Mouse (Mus musculus) stomach, postnatal 0 days (tissue): ENCODE measurements at regions not wholly inside any gene's neighbourhood (a gene's known extent, or its start where the extent isn't known, plus 50 kb on each side); places are given as distances from the start of the nearest gene placed in this dataset.
A peak's percentile ranks its signal among the peaks of the same experiment; 100 is the strongest.

Source experiments
- ATAC-seq: fragments of 200-750 bp; cut with Nextera tagmentation; 2 replicates; pipeline ENCODE4 v1.8.0; 2017; ENCODE audit not compliant: low FRiP score, low TSS enrichment
- DNase-seq: peaks from one replicate; pipeline ENCODE4 v3.0.0-alpha.2; 2016; ENCODE audit warnings: low spot score
- H3K27ac ChIP-seq: fragments of 300-500 bp; sonication (generic); replicated peaks from 2 replicates; pipeline ENCODE4 v1.5.1; 2014; ENCODE audit warnings: mild to moderate bottlenecking, control low read depth
- H3K27me3 ChIP-seq: fragments of 300-500 bp; sonication (generic); 2 replicates; pipeline ENCODE4 v1.6.1; 2014; ENCODE audit warnings: low read length; ENCODE audit not compliant: control insufficient read depth, insufficient read depth
- H3K36me3 ChIP-seq: fragments of 300-500 bp; sonication (generic); 2 replicates; pipeline ENCODE4 v1.6.1; 2014; ENCODE audit warnings: low read length, mixed read lengths; ENCODE audit not compliant: control insufficient read depth, insufficient read depth
- H3K4me1 ChIP-seq: fragments of 300-500 bp; sonication (generic); replicated peaks from 2 replicates; pipeline ENCODE4 v1.6.1; 2014; ENCODE audit warnings: antibody characterized with exemption; ENCODE audit not compliant: control insufficient read depth, insufficient read depth
- H3K4me2 ChIP-seq: fragments of 300-500 bp; sonication (generic); replicated peaks from 2 replicates; pipeline ENCODE4 v1.6.1; 2014; ENCODE audit warnings: low read depth, mild to moderate bottlenecking, control low read depth, moderate library complexity
- H3K4me3 ChIP-seq: fragments of 300-500 bp; sonication (generic); 2 replicates; pipeline ENCODE4 v1.5.1; 2014; ENCODE audit warnings: low read depth, low read length, control low read depth
- H3K9ac ChIP-seq: fragments of 300-500 bp; sonication (generic); 2 replicates; pipeline ENCODE4 v1.6.1; 2014; ENCODE audit warnings: mild to moderate bottlenecking, low read length, control low read depth, mixed read lengths
- H3K9me3 ChIP-seq: fragments of 300-500 bp; sonication (generic); 2 replicates; pipeline ENCODE4 v1.6.1; 2016; ENCODE audit warnings: low read length; ENCODE audit not compliant: control insufficient read depth
- CTCF ChIP-seq: IDR thresholded peaks from 2 replicates; pipeline ENCODE4 v1.5.1; 2016; ENCODE audit warnings: antibody characterized with exemption, low read depth, mild to moderate bottlenecking, moderate library complexity
- EP300 ChIP-seq: optimal IDR thresholded peaks from 2 replicates; pipeline ENCODE3; 2016; ENCODE audit warnings: antibody characterized with exemption
- WGBS: fragments of 180-500 bp; shearing (Covaris S2); extraction: QIAGEN DNeasy Blood & Tissue Kit; methylation state at CpG from one replicate; pipeline ENCODE4 v1.1.7; 2014; 5-methylcytosine and 5-hydroxymethylcytosine counted together

- 43% methylated on average over 4 of the region's 4 CpGs for WGBS
- ATAC-seq = no peak
- H3K4me1 ChIP-seq = no peaks in the 10 kb centered on the region
- no peak overlapping the region for H3K4me3 ChIP-seq
- H3K27me3 ChIP-seq = no peaks in the 10 kb centered on the region
- no peaks in the 10 kb centered on the region for H3K36me3 ChIP-seq
- no peak overlapping the region for H3K27ac ChIP-seq
- no peak for DNase-seq
- no peak overlapping the region for H3K4me2 ChIP-seq
- H3K9ac ChIP-seq = no peak overlapping the region
- TF ChIP-seq EP300 (no peak), CTCF (no peak)
- H3K9me3 ChIP-seq = no peaks in the 10 kb centered on the region
Measured at GRCm38 (mm10) chr9:43899239-43899638, 143.9 kb upstream of the Thy1 start.

GRCm38 (mm10) chr9:43908325-43908724 lies 134.9 kb upstream of the Thy1 start:
- TF ChIP-seq EP300 (no peak), CTCF (no peak)
- Histone ChIP-seq H3K9ac (no peak overlapping the region), H3K4me1 (no peaks in the 10 kb centered on the region), H3K27me3 (no peaks in the 10 kb centered on the region), H3K9me3 (no peaks in the 10 kb centered on the region), H3K4me3 (no peak overlapping the region), H3K36me3 (no peaks in the 10 kb centered on the region), H3K4me2 (no peak overlapping the region), H3K27ac (no peak overlapping the region)
- ATAC-seq (no peak), DNase-seq (no peak)
- 83% methylated on average over 4 of the region's 4 CpGs for WGBS

- Histone ChIP-seq H3K9ac (no peak overlapping the region), H3K27ac (no peak overlapping the region), H3K4me3 (no peak overlapping the region), H3K9me3 (no peaks in the 10 kb centered on the region), H3K4me1 (no peaks in the 10 kb centered on the region), H3K4me2 (no peak overlapping the region), H3K27me3 (no peaks in the 10 kb centered on the region), H3K36me3 (no peaks in the 10 kb centered on the region)
- ATAC-seq = no peak
- TF ChIP-seq EP300 (no peak), CTCF (no peak)
- 49% methylated on average over 5 of the region's 5 CpGs for WGBS
- DNase-seq = peak; percentile 20
Measured at GRCm38 (mm10) chr9:43915015-43915414, 128.2 kb upstream of the Thy1 start.

GRCm38 (mm10) chr9:43917467-43917866 lies 125.7 kb upstream of the Thy1 start:
- H3K4me3 ChIP-seq = no peak overlapping the region
- H3K4me1 ChIP-seq = no peaks in the 10 kb centered on the region
- H3K9ac ChIP-seq = no peak overlapping the region
- DNase-seq = no peak
- WGBS = 40% methylated on average over 10 of the region's 10 CpGs
- no peaks in the 10 kb centered on the region for H3K9me3 ChIP-seq
- H3K4me2 ChIP-seq = no peak overlapping the region
- H3K27me3 ChIP-seq = no peaks in the 10 kb centered on the region
- H3K27ac ChIP-seq = no peak overlapping the region
- TF ChIP-seq EP300 (no peak), CTCF (no peak)
- ATAC-seq = no peak
- H3K36me3 ChIP-seq = no peaks in the 10 kb centered on the region

GRCm38 (mm10) chr9:43919010-43919409 lies 124.2 kb upstream of the Thy1 start:
- Histone ChIP-seq H3K27ac (no peak overlapping the region), H3K9ac (no peak overlapping the region), H3K36me3 (no peaks in the 10 kb centered on the region), H3K9me3 (no peaks in the 10 kb centered on the region), H3K4me3 (no peak overlapping the region), H3K4me1 (no peaks in the 10 kb centered on the region), H3K27me3 (no peaks in the 10 kb centered on the region; the same call in 1 of the 2 replicates), H3K4me2 (no peak overlapping the region)
- ATAC-seq (no peak), DNase-seq (no peak)
- TF ChIP-seq EP300 (no peak), CTCF (no peak)
- 84% methylated on average over 17 of the region's 17 CpGs for WGBS

- WGBS = 15% methylated on average over 24 of the region's 24 CpGs
- DNase-seq (peak; percentile 80), ATAC-seq (peak; percentile 61; the same call in 1 of the 2 replicates)
- Histone ChIP-seq H3K9me3 (no peaks in the 10 kb centered on the region), H3K4me1 (no peaks in the 10 kb centered on the region), H3K27me3 (no peaks in the 10 kb centered on the region; the same call in 1 of the 2 replicates), H3K4me2 (no peak overlapping the region), H3K36me3 (no peaks in the 10 kb centered on the region), H3K4me3 (no peak overlapping the region), H3K27ac (no peak overlapping the region), H3K9ac (no peak overlapping the region)
- TF ChIP-seq CTCF (peak; percentile 90), EP300 (no peak)
Measured at GRCm38 (mm10) chr9:43920053-43920754, 123.0 kb upstream of the Thy1 start.
